Mouse (Mus musculus) heart, embryonic 14.5 days (tissue): ENCODE results near the gene Suv39h2. TPM values are rescaled to one million over a fixed set of nuclear protein-coding genes. Genes with fewer than 3 reads are reported as not detected.

Source experiments
- ATAC-seq: fragments of 200-750 bp; cut with Nextera tagmentation; 2 replicates; pipeline ENCODE4 v1.8.0; 2017; ENCODE audit warnings: low read depth, moderate TSS enrichment; ENCODE audit not compliant: insufficient number of reproducible peaks, insufficient read depth, low FRiP score
- H3K27ac ChIP-seq, 2 experiments: fragments of 200-500 bp in 1 of 2; fragments of 300-500 bp in 1 of 2; sonication (generic) in 1 of 2; replicated peaks in 1 of 2; 2 replicates each; pipeline ENCODE4 v1.5.1; 2012 to 2014; ENCODE audit warnings: low read depth in 2 of 2, low read length in 2 of 2, control low read depth in 1 of 2, mild to moderate bottlenecking in 1 of 2, mixed read lengths in 1 of 2; ENCODE audit not compliant: control insufficient read depth in 1 of 2, insufficient read depth in 1 of 2
- H3K27me3 ChIP-seq: fragments of 300-500 bp; sonication (generic); 2 replicates; pipeline ENCODE4 v1.6.1; 2014; ENCODE audit warnings: mild to moderate bottlenecking, low read length, control low read depth; ENCODE audit not compliant: control insufficient read depth, insufficient read depth
- H3K36me3 ChIP-seq: fragments of 300-500 bp; sonication (generic); 2 replicates; pipeline ENCODE4 v1.6.1; 2014; ENCODE audit warnings: mild to moderate bottlenecking, control low read depth, low read length, mixed read lengths; ENCODE audit not compliant: control insufficient read depth, insufficient read depth
- H3K4me1 ChIP-seq, 2 experiments: fragments of 200-500 bp in 1 of 2; fragments of 300-500 bp in 1 of 2; sonication (generic) in 1 of 2; 2 replicates each; pipeline ENCODE4 v1.6.1; 2012 to 2014; ENCODE audit warnings: low read length in 2 of 2, control low read depth in 1 of 2, mixed read lengths in 1 of 2; ENCODE audit not compliant: control insufficient read depth in 2 of 2, insufficient read depth in 2 of 2
- H3K4me2 ChIP-seq: fragments of 300-500 bp; sonication (generic); 2 replicates; pipeline ENCODE4 v1.6.1; 2014; ENCODE audit warnings: mild to moderate bottlenecking, low read length
- H3K4me3 ChIP-seq, 2 experiments: fragments of 200-500 bp in 1 of 2; fragments of 300-500 bp in 1 of 2; sonication (generic) in 1 of 2; 2 replicates each; pipeline ENCODE4 v1.5.1; 2012 to 2014; ENCODE audit warnings: low read length in 2 of 2, mild to moderate bottlenecking in 2 of 2, control low read depth in 1 of 2, low read depth in 1 of 2, moderate library complexity in 1 of 2; ENCODE audit not compliant: control insufficient read depth in 1 of 2, insufficient read depth in 1 of 2
- H3K9ac ChIP-seq: fragments of 300-500 bp; sonication (generic); 2 replicates; pipeline ENCODE4 v1.6.1; 2014; ENCODE audit warnings: mild to moderate bottlenecking, low read length
- H3K9me3 ChIP-seq: fragments of 300-500 bp; sonication (generic); 2 replicates; pipeline ENCODE4 v1.6.1; 2016; ENCODE audit warnings: low read length, control low read depth; ENCODE audit not compliant: control insufficient read depth
- WGBS: fragments of 180-500 bp; shearing (Covaris S2); extraction: QIAGEN DNeasy Blood & Tissue Kit; methylation state at CpG from one replicate; pipeline ENCODE4 v1.1.7; 2014; 5-methylcytosine and 5-hydroxymethylcytosine counted together
- polyA plus RNA-seq: library from polyadenylated mRNA; unstranded; fragments of >200 nt; fragmentation: Nextera tagmentation; extraction: Ambion mirVana; gene quantifications from 2 replicates; pipeline ENCODE4 v1.2.1, GENCODE M21; 2014

Gene Suv39h2
- polyA plus RNA-seq, 1 experiment from 2014 or later = 8.3 TPM

DNA sequence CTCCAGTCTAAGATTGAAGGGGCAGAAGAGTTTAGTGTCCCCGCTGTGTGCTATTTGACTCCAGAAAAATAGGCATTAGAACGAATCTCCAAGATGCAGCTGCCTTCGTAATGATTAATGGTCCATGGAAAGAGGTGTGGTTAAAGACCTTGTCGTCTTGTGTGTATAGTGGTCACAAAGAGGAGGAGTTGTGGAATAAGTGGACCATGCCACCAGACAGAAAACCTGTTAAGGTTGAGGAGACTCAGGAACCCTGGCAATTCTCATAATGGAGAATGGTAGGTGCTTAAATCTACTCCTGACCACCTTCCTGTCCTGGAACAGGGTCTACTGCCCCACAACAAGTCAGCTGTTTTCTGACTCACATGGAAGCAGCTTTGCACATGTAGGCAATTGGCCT is 28.8 kb downstream of the Suv39h2 start:
- no peak overlapping the region for H3K4me2 ChIP-seq
- H3K27ac ChIP-seq = no peak overlapping the region
- 91% methylated on average over 4 of the region's 4 CpGs for WGBS
- H3K36me3 ChIP-seq = peaks cover 23% of the 10 kb centered on the region
- no peaks in the 10 kb centered on the region for H3K4me1 ChIP-seq
- H3K9me3 ChIP-seq = no peaks in the 10 kb centered on the region
- H3K27me3 ChIP-seq = no peaks in the 10 kb centered on the region
- H3K4me3 ChIP-seq = no peak overlapping the region
- ATAC-seq = no peak
- H3K9ac ChIP-seq = no peak overlapping the region

DNA sequence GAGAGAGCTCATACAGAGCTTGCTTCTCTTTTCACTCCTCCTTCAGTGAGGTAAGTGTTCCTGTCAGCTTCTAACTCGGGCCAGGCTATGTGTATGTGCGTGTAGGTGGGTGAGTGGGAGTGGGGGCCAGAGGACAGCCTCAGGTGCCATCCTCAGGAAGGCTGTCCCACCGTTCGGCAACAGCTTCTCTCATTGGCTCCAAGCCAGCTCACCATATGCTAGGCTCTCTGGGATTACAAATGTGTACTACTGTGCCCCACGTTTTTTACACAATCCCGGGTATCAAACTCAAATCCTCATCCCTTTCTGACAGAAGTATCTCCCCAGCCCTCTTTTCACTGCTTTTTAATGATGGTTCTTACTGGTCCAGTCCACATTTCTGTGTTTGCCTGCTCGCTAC is 30.6 kb downstream of the Suv39h2 start:
- H3K4me1 ChIP-seq = no peaks in the 10 kb centered on the region
- 74% methylated on average over 7 of the region's 7 CpGs for WGBS
- H3K9ac ChIP-seq = no peak overlapping the region
- no peak for ATAC-seq
- no peaks in the 10 kb centered on the region for H3K9me3 ChIP-seq
- H3K27ac ChIP-seq = no peak overlapping the region
- no peak overlapping the region for H3K4me3 ChIP-seq
- no peak overlapping the region for H3K4me2 ChIP-seq
- H3K27me3 ChIP-seq = no peaks in the 10 kb centered on the region
- peaks cover 31% of the 10 kb centered on the region for H3K36me3 ChIP-seq

GRCm38 (mm10) chr2:3437956-3438355 is 36.9 kb downstream of the Suv39h2 start:
- ATAC-seq = no peak
- H3K27ac ChIP-seq = no peak overlapping the region
- no peaks in the 10 kb centered on the region for H3K9me3 ChIP-seq
- WGBS = 65% methylated on average over 7 of the region's 7 CpGs
- H3K4me2 ChIP-seq = no peak overlapping the region
- H3K27me3 ChIP-seq = no peaks in the 10 kb centered on the region
- H3K9ac ChIP-seq = no peak overlapping the region
- peaks cover 0 to 3% of the 10 kb centered on the region in 2 experiments; a peak in 1 of 4 replicates for H3K4me1 ChIP-seq
- no peak overlapping the region for H3K4me3 ChIP-seq
- H3K36me3 ChIP-seq = peaks cover 32% of the 10 kb centered on the region

GRCm38 (mm10) chr2:3435369-3436061 is 39.3 kb downstream of the Suv39h2 start:
- Histone ChIP-seq H3K4me3 (no peak overlapping the region), H3K9me3 (no peaks in the 10 kb centered on the region), H3K27me3 (no peaks in the 10 kb centered on the region), H3K36me3 (peaks cover 16% of the 10 kb centered on the region), H3K9ac (no peak overlapping the region), H3K4me1 (peaks cover 0 to 3% of the 10 kb centered on the region in 2 experiments; a peak in 1 of 4 replicates), H3K27ac (no peak overlapping the region), H3K4me2 (no peak overlapping the region)
- 70% methylated on average over 6 of the region's 6 CpGs for WGBS
- ATAC-seq = no peak

DNA sequence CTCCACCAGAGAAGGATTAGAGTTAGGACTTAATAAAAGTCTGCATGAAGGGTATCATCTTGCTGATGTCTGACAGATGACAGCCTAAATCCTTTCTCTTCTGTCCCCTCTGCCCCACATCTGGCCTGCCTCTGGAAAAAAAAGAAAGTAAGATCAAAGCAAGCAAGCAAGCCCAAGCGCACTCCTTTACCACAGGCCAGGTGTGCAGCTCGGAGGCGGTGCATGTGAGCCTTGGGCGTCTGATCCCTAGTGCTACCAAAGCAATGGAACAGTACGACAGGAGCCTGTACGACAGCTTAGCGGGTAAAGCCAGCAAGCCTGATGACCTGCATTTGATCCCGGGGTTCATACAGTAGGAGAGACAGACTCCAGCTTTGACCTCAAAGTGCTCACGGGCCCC is 43.9 kb downstream of the Suv39h2 start:
- WGBS = 90% methylated on average over 9 of the region's 9 CpGs
- H3K4me3 ChIP-seq = no peak overlapping the region
- no peak overlapping the region for H3K4me2 ChIP-seq
- peaks cover 0 to 3% of the 10 kb centered on the region in 2 experiments; a peak in 1 of 4 replicates for H3K4me1 ChIP-seq
- no peak for ATAC-seq
- no peaks in the 10 kb centered on the region for H3K36me3 ChIP-seq
- H3K9ac ChIP-seq = no peak overlapping the region
- no peaks in the 10 kb centered on the region for H3K27me3 ChIP-seq
- H3K27ac ChIP-seq = no peak overlapping the region
- H3K9me3 ChIP-seq = no peaks in the 10 kb centered on the region

- ATAC-seq = no peak
- WGBS = 4% methylated on average over 9 of the region's 10 CpGs
- no peaks in the 10 kb centered on the region for H3K9me3 ChIP-seq
Measured at GRCm38 (mm10) chr2:3424579-3424910, 50.3 kb downstream of the Suv39h2 start.

GRCm38 (mm10) chr2:3423841-3424578 is 50.8 kb downstream of the Suv39h2 start, which contains the start of gene Dclre1c:
Dclre1c (plus strand) TSS chr2:3424131.
- Histone ChIP-seq H3K27me3 (no peaks in the 10 kb centered on the region), H3K9ac (peak within 1 kb of the TSS; percentile 72), H3K27ac (0 out of 4 replicates have a peak within 1 kb of the TSS, but pooled peaks of 1 of the 2 experiments have one; percentile 11), H3K4me2 (peak within 1 kb of the TSS; percentile 96), H3K4me1 (peaks cover 2 to 10% of the 10 kb centered on the region in 2 experiments; a peak in 2 of 4 replicates), H3K9me3 (no peaks in the 10 kb centered on the region), H3K36me3 (no peaks in the 10 kb centered on the region), H3K4me3 (peak within 1 kb of the TSS; percentile 67 to 94)
- WGBS = under 1% methylated on average over 29 of the region's 29 CpGs
- ATAC-seq = peak; percentile 94

More at GRCm38 (mm10) chr2:3424579-3424910, 50.3 kb downstream of the Suv39h2 start:
- Histone ChIP-seq H3K4me2 (peak overlapping the region; percentile 96), H3K36me3 (no peaks in the 10 kb centered on the region), H3K27ac (0 out of 4 replicates have a peak overlapping the region, but pooled peaks of 1 of the 2 experiments have one; percentile 11), H3K4me1 (peaks cover 2 to 10% of the 10 kb centered on the region in 2 experiments; a peak in 2 of 4 replicates), H3K9ac (peak overlapping the region; percentile 72), H3K4me3 (peak overlapping the region; percentile 67 to 94), H3K27me3 (no peaks in the 10 kb centered on the region)
